Mouse (Mus musculus): ENCODE data around the gene Ubox5.

DNA sequence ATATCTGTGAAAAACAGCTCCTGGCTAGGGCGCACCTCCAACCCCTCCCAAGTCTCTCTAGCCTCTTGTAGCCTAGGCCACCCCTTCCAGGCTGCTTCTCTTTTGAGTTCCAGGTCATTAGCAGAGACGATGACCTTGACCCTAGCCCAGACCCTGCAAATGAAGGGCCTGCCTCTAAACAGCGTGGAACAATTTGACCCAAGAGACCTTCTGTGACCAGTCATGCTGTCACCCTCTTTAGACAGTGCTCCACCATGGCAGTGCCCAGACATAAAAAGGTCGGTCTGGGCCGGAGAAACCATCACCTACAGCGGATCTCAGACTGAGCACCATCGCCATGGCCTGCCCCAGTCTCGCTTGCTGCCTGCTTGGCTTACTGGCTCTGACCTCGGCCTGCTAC lies 54.0 kb downstream of the Ubox5 start, which contains the start of gene Oxt:
- TF ChIP-seq HCFC1 (IDR thresholded peaks at IDR 0.05; ENCODE audit: low read depth, low read length) (no peak), UBTF (IDR thresholded peaks at IDR 0.05; ENCODE audit: low read depth, low read length) (no peak), ZC3H11A (IDR thresholded peaks at IDR 0.05; ENCODE audit: low read depth, low read length) (no peak), CTCF (conservative IDR thresholded peaks at IDR 0.05 in 1 of 2, IDR thresholded peaks at IDR 0.05 in 1 of 2; ENCODE audit: low read depth in 2 of 2, low read length in 2 of 2) (no peak), USF1 (IDR thresholded peaks at IDR 0.05; ENCODE audit: low read depth, low read length) (no peak), RAD21 (IDR thresholded peaks at IDR 0.05; ENCODE audit: low read depth, low read length) (no peak), ZNF384 (IDR thresholded peaks at IDR 0.05; ENCODE audit: low read depth, low read length) (no peak)
